Mouse (Mus musculus) CD4-positive, CD25-positive, alpha-beta regulatory T cell, adult 2 months (primary cell): ENCODE measurements around the gene Cfap54.

Experiments used
- DNase-seq: peaks from one replicate; pipeline ENCODE4 v3.0.0-alpha.2; 2012; ENCODE audit warnings: low read depth, low spot score

The Cfap54 gene

DNA sequence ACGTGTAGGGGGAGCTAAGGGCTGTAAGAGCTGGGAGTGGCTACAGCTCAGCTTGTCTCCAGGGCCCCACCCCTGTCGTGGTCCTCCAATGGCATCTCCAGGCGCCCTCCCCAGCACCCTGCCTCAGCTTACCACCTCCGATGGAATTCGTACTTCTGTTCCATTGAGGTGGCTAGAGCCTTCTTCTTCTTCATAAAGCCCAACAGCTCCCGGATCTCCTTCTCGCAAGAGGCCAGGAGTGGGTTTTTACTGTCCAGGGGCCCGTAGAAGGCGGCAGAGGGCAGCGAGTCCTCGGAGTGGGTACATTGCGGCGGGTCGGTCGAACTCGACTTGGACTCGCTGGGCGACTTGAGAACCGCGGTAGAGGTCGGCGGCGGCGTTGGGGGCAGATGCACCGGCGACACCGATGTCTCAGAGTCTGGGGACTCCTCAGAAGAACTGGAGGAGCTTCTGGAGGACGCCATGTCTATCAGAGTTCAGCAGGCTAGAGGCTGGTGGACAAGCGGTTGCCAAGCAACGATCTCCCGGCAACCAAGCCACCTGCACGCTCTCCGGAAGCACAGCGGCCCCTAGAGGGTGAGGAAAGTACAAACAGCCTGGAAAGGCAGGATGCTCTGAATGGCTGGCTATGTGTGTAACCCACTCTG is at the start of gene Cfap54:
Cfap54 (minus strand) TSS at position 486 of the 647 bp plus-strand sequence.
- peak; percentile 96 for DNase-seq

DNA sequence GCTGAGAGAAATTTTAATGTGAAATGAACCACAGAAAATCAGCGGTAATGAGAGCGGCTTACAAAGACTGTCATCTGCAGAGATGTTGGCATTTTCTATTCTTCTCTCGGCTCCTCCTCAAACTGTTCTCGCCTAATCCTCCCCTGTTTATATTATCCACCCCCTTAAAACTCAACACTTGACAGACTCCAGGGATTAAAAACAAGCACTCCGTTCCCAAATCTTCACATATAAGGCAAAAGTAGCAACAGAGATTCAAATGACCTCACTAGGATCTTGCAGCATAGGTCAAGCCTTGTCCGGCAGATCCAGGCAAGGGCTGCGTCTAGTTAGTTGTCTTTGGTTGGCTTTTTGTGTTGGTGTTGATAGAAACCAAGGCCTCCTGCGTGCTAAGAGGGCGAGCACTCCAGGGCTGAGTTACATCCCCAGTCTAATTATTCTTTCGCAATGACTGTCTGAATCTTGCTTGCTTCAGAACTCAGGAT is 49.1 kb upstream of the Cfap54 start:
- DNase-seq = no peak

DNA sequence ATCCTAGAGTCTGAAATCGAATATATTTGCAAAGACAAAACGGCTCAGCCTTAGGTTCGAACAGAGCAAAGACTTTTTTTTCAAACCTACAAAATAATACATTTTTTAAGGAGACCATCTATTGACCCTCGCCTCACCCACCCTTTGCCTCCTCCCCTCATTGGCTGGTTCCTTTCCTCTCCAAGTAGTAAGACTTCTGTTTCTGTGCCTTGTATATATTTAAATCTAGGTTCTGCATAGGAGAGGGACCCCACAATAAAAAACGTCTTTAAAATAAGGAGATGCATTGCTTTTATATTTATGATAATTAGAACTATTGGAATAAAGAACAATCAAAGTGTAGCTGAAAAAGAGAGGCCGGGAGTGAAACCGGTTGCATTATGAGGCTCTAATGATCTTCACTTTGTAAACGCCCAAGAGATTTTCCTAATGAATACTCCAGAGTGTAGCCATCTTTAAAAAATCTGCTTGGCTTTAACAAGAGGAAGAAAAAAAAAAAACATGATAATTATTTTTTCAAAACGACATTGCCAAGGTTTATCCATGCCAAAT is 48.6 kb upstream of the Cfap54 start:
- no peak for DNase-seq

DNA sequence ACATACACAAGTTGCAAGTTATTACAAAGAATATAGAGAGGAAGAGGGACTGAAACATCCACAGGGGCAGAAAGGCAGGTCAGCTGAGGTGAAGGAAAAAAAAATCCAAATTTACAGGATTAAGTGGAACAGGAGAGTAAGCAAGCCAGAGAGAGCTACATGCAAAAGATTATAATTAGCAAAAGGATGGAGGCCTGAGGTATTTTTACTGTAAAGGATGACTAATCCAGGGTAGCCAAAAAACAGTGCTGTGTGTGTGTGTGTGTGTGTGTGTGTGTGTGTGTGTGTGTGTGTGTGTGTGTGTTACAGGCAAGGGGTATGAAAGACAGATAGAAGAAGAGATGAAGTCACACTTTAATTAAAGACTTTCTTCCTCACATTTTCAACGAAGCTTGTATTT is 47.9 kb upstream of the Cfap54 start:
- DNase-seq = no peak

DNA sequence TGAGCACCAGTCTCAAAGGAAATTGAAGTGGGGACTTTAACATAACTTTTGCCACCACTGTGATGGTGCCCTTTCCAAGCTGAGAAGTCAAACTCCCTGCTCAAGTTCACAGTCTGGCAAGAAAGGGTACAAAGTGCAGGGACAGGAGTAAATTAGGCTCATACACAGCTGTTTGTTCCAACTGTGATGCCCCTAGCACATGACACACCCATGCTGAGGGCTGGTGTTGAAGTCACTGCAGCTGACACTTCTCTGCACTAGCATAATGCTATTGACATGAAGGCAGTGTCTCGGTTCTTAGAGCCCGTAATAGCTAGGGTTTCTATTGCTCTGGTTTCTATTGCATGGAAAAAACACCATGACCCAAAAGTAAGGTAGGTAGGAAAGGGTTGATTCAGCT is 47.1 kb upstream of the Cfap54 start:
- DNase-seq = no peak

GRCm38 (mm10) chr10:93126025-93126424 is 44.6 kb upstream of the Cfap54 start:
- no peak for DNase-seq

- peak; percentile 96 for DNase-seq
These were observed 42.7 kb upstream of the Cfap54 start for GRCm38 (mm10) chr10:93123957-93124613.

- DNase-seq = peak; percentile 54
These were observed 41.9 kb upstream of the Cfap54 start for GRCm38 (mm10) chr10:93123310-93123709.

DNA sequence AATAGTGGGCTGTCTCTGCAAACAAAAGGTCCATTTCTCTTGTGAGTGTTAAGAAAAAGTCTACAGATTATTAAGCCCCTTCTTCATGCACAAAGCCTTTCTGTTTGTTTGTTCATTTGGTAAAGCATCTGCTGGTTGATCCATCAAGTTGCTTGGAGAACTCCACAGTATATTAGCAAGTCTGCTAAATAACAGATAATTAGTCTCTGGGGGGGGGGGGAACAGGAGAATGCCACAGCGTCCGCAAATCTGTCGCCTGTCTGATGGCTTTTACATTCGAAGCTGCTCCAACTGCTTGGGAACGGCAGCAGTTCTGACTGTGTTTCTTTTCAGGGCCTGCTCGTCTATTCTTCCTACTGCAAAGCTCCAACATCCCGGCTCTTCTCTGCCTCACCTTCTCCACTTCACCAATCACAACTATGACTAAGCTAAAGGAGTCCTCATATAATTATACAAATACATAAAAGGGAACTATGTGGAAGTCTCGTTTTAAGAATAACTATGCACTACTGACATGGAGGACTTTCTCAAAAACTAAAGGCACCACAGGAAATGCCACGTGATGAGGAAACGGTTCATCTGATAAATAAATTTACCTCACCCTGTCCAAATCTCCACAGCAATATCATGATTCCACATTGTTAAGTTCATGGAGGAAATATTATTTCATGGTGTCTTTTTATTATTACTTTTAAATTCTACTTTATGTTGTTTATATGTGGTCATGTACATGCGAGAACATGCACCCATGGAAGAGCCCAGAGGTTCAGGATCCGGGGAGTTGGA is 41.2 kb upstream of the Cfap54 start:
- DNase-seq = peak; percentile 57

GRCm38 (mm10) chr10:93121262-93121860 is 39.9 kb upstream of the Cfap54 start:
- no peak for DNase-seq

GRCm38 (mm10) chr10:93119809-93120208 is 38.4 kb upstream of the Cfap54 start:
- no peak for DNase-seq

- DNase-seq = no peak
These were observed 35.2 kb upstream of the Cfap54 start for GRCm38 (mm10) chr10:93116636-93117035.

GRCm38 (mm10) chr10:93115743-93116142 is 34.3 kb upstream of the Cfap54 start:
- no peak for DNase-seq

DNA sequence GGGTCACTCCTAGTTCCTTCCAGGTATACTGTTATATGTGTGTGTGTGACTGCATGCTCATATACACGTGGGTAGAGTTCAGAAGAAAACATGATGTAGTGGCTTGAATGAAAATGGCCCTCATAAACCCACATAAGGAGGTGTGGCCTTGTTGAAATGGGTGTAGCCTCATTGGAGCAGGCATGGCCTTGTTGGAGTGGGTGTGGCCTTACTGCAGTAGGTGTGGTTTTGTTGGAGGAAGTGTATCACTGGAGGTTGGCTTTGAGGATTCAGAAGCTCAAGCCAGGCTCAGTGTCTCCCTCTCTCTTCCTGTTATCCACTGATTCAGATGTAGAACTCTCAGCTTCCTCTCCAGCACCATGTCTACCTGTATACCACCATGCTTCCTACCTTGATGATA is 33.4 kb upstream of the Cfap54 start:
- DNase-seq = no peak

GRCm38 (mm10) chr10:93113968-93114367 is 32.5 kb upstream of the Cfap54 start:
- no peak for DNase-seq

- no peak for DNase-seq
These were observed 30.6 kb upstream of the Cfap54 start for GRCm38 (mm10) chr10:93112021-93112420.

- DNase-seq = no peak
These were observed 30.0 kb upstream of the Cfap54 start for GRCm38 (mm10) chr10:93111412-93111811.

GRCm38 (mm10) chr10:93105358-93105757 is 23.9 kb upstream of the Cfap54 start:
- no peak for DNase-seq

DNA sequence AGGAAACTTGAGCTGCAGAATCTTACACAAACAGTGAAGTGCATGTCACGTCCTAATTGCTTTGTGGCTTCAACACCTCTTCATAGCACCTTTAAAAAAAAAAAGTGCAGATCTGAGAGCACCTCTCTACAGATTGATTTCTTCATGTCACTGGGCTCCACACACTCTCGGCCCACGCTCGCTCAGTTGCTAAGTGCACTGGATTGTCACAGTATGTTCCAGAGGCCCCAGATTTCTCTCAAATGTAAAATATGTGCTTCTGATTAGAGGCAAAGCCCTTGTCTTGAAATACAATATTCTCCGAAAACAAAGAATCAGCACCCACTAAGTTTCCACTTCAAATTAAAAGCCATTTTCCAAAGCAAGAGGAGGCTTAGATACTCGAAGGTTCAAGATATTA is 22.9 kb upstream of the Cfap54 start:
- no peak for DNase-seq

- no peak for DNase-seq
These were observed 22.3 kb upstream of the Cfap54 start for GRCm38 (mm10) chr10:93103676-93104075.

DNA sequence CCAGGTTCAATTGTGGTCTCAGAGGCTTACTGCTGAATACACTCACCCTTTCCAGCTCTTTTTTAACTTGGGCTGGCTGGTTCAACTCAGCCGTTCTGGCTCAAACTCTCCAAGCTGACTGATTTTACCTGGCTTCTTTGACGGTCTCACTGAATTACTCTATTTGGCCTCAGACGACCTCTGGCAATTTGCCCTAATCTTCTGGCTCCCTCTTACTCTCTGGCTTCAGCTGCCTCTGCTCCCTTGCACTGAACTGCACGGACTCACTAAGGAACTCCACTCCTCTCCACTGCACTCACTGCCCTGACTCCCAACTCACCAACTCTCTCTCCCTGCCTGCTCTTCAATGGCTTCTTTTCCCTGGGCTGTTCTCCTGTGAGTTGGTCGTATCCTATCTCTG is 20.9 kb upstream of the Cfap54 start:
- no peak for DNase-seq
